Mouse (Mus musculus) liver, embryonic 11.5 days (tissue): Measurements from ENCODE around the gene Zfp652. TPM values are rescaled to one million over a fixed set of nuclear protein-coding genes. Genes with fewer than 3 reads are reported as not detected.

Experiments used
- ATAC-seq: fragments of 200-750 bp; cut with Nextera tagmentation; replicated peaks from 2 replicates; pipeline ENCODE4 v1.8.0; 2017; ENCODE audit warnings: moderate number of reproducible peaks, mild to moderate bottlenecking, moderate TSS enrichment, moderate library complexity; ENCODE audit not compliant: low FRiP score
- DNase-seq: peaks from one replicate; pipeline ENCODE4 v3.0.0-alpha.2; 2017; ENCODE audit warnings: low spot score
- H3K27ac ChIP-seq: fragments of 300-500 bp; sonication (generic); 2 replicates; pipeline ENCODE4 v1.5.1; 2014; ENCODE audit warnings: mild to moderate bottlenecking, low read depth, low read length, control low read depth
- H3K27me3 ChIP-seq: fragments of 300-500 bp; sonication (generic); replicated peaks from 2 replicates; pipeline ENCODE4 v1.6.1; 2014; ENCODE audit warnings: low read length, mixed read lengths; ENCODE audit not compliant: control insufficient read depth, insufficient read depth
- H3K36me3 ChIP-seq: fragments of 300-500 bp; sonication (generic); 2 replicates; pipeline ENCODE4 v1.6.1; 2014; ENCODE audit warnings: mild to moderate bottlenecking, low read length, moderate library complexity, mixed read lengths; ENCODE audit not compliant: control insufficient read depth, insufficient read depth
- H3K4me1 ChIP-seq: fragments of 300-500 bp; sonication (generic); replicated peaks from 2 replicates; pipeline ENCODE4 v1.6.1; 2014; ENCODE audit warnings: low read length, mixed read lengths; ENCODE audit not compliant: control insufficient read depth, insufficient read depth
- H3K4me2 ChIP-seq: fragments of 300-500 bp; sonication (generic); 2 replicates; pipeline ENCODE4 v1.6.1; 2014; ENCODE audit warnings: mild to moderate bottlenecking, control low read depth, moderate library complexity
- H3K4me3 ChIP-seq: fragments of 300-500 bp; sonication (generic); 2 replicates; pipeline ENCODE4 v1.5.1; 2014; ENCODE audit warnings: low read depth, low read length, control low read depth
- H3K9ac ChIP-seq: fragments of 300-500 bp; sonication (generic); 2 replicates; pipeline ENCODE4 v1.6.1; 2014; ENCODE audit warnings: low read depth, low read length, control low read depth
- H3K9me3 ChIP-seq: fragments of 300-500 bp; sonication (generic); 2 replicates; pipeline ENCODE4 v1.6.1; 2016; ENCODE audit warnings: low read length, inconsistent platforms, mixed read lengths; ENCODE audit not compliant: control insufficient read depth
- WGBS: fragments of 180-500 bp; shearing (Covaris S2); extraction: QIAGEN DNeasy Blood & Tissue Kit; methylation state at CpG from one replicate; pipeline ENCODE4 v1.1.7; 2014; 5-methylcytosine and 5-hydroxymethylcytosine counted together
- polyA plus RNA-seq: library from polyadenylated mRNA; unstranded; fragments of >200 nt; fragmentation: Nextera tagmentation; extraction: Ambion mirVana; gene quantifications from 2 replicates; pipeline ENCODE4 v1.2.1, GENCODE M21; 2014

Gene Zfp652
- polyA plus RNA-seq, 1 experiment from 2014 or later: 8.7 TPM

DNA sequence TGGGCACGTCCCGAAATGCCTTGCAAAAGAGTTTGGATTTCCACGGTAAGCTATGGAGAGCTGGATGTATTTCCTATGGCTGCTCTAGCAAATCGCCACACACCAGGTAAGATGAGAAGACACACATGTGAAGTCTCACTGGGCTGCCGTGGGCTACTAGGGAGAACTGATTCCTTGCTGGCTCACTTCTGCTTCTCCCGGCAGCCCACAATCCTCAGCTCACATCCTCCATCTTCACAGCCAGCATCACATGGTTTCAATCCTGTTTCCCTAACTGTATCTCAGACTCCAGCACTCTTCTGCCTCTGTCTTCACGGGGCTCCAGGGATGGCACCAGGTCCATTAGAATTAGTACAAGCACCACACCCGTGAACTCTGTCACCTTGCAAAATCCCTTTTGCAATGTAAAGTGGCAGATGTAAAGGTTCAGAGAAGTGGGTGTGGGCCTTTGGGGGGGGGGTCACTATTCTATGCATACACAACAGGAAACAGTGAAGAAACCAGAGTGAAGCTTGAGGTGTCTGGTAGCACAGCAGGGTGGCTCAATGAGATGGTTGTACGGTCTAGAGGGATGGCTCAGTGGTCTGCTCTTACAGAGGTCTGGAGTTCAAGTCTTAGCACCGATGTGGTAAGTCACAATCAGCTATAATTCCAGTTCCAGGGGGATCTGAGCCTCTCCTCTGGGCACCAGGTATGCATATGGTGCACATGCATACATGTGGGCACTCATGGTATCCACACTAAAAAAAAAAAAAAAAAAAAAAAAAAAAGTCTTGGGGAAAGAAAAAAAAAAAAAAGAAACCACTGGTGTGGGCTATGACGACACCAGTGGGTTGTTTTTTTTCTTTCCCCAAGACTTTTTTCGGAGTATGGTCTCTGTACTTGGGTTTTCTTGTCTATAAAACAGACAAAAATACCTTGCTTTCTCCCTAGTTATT lies 8.2 kb upstream of the Zfp652 start:
- WGBS: 80% methylated on average over 12 of the region's 12 CpGs
- Histone ChIP-seq H3K9me3 (no peaks in the 10 kb centered on the region), H3K27ac (no peak overlapping the region)

GRCm38 (mm10) chr11:95704970-95705330 lies 7.5 kb upstream of the Zfp652 start:
- Histone ChIP-seq H3K4me2 (no peak overlapping the region), H3K9me3 (no peaks in the 10 kb centered on the region), H3K36me3 (no peaks in the 10 kb centered on the region), H3K4me1 (peaks cover 6% of the 10 kb centered on the region), H3K4me3 (no peak overlapping the region), H3K9ac (no peak overlapping the region), H3K27me3 (no peaks in the 10 kb centered on the region), H3K27ac (no peak overlapping the region)
- no peak for DNase-seq
- ATAC-seq: no peak
- 61% methylated on average over 4 of the region's 4 CpGs for WGBS

More for the DNA sequence above, 8.2 kb upstream of the Zfp652 start:
- ATAC-seq: no peak
- H3K9ac ChIP-seq: no peak overlapping the region
- no peak for DNase-seq
- H3K36me3 ChIP-seq: no peaks in the 10 kb centered on the region
- H3K4me2 ChIP-seq: no peak overlapping the region
- no peaks in the 10 kb centered on the region for H3K27me3 ChIP-seq
- H3K4me1 ChIP-seq: peaks cover 7% of the 10 kb centered on the region
- H3K4me3 ChIP-seq: no peak overlapping the region

DNA sequence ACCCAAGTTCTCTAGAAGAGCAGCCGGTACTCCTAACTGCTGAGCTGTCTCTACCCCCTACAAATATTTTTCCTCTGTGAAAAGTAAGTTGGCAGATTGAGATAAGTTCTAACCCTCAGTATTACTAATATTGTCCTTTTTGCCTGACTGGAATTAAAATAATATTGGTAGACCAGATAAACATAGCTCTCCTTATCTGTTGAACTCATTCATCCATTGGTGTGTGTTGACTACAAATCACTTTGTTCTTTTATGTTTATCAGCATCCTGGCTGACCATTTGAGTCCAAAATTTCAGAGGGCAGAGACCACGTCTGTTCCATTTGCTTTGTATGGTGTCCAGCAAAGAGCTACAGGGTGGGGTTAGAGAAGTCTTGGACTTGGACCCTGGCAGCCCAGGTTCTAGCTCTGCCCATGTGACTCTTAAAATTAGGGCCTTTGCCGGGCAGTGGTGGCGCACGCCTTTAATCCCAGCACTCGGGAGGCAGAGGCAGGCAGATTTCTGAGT lies 2.9 kb upstream of the Zfp652 start:
- H3K4me3 ChIP-seq: no peak overlapping the region
- ATAC-seq: no peak
- DNase-seq: no peak
- no peaks in the 10 kb centered on the region for H3K27me3 ChIP-seq
- H3K4me2 ChIP-seq: no peak overlapping the region
- no peaks in the 10 kb centered on the region for H3K9me3 ChIP-seq
- WGBS: 85% methylated on average over 6 of the region's 6 CpGs
- H3K36me3 ChIP-seq: no peaks in the 10 kb centered on the region
- H3K9ac ChIP-seq: no peak overlapping the region
- H3K4me1 ChIP-seq: peaks cover 14% of the 10 kb centered on the region
- no peak overlapping the region for H3K27ac ChIP-seq

DNA sequence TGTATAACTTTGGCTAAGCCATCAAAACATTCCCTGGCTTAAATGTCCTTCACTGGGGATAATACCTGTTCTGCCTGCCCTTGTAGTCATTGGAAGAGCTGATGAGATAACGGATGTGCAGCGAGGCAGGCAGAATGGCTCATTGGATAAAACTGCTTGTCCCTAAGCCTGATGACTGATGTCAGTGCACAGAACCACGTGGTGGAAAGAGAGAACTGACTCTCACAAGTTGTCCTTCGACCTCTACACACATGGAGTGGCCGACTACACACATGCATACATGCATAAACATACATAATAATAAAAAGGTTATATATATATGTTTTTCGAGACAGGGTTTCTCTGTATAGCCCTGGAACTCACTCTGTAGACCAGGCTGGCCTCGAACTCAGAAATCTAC lies 2.0 kb upstream of the Zfp652 start:
- Histone ChIP-seq H3K27ac (no peak overlapping the region), H3K9me3 (no peaks in the 10 kb centered on the region), H3K36me3 (no peaks in the 10 kb centered on the region), H3K9ac (no peak overlapping the region), H3K27me3 (no peaks in the 10 kb centered on the region), H3K4me2 (no peak overlapping the region), H3K4me1 (peaks cover 21% of the 10 kb centered on the region), H3K4me3 (no peak overlapping the region)
- DNase-seq (no peak), ATAC-seq (no peak)
- WGBS: 75% methylated on average over 7 of the region's 7 CpGs

DNA sequence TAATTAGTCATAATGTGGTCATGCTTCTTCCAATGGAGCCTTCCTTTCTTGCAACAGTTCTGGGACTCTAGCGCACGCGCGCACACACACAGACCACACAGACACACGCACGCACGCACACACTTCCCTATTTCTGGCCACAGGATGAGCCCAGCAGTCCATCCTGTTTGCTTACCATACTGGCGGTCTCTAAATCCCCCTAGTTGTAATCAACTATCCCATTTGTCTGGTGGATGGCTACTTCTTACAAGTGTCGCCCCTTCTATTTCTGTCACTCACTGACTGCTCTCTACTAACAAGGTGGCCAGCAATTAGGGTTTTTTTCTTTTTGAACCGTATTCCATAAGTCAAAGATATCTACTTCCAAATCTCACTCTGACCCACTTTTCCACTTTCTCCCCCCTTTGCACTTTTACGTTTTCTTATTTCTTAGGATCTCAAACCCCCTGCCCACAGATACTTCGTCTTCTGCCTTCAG lies 349 bp upstream of the Zfp652 start:
- ATAC-seq: peak; percentile 11; the same call in 1 of the 2 replicates
- 12% methylated on average over 12 of the region's 12 CpGs for WGBS
- H3K4me1 ChIP-seq: peaks cover 23% of the 10 kb centered on the region
- H3K9me3 ChIP-seq: no peaks in the 10 kb centered on the region
- peak overlapping the region; percentile 82 for H3K4me3 ChIP-seq
- no peaks in the 10 kb centered on the region for H3K27me3 ChIP-seq
- peak overlapping the region; percentile 97 for H3K4me2 ChIP-seq
- H3K27ac ChIP-seq: peak overlapping the region; percentile 99
- no peaks in the 10 kb centered on the region for H3K36me3 ChIP-seq
- DNase-seq: no peak
- H3K9ac ChIP-seq: peak overlapping the region; percentile 92

- ATAC-seq: peak; percentile 69
- peak overlapping the region; percentile 82 for H3K4me3 ChIP-seq
- H3K4me1 ChIP-seq: peaks cover 23% of the 10 kb centered on the region
- peak; percentile 76 for DNase-seq
- H3K27me3 ChIP-seq: no peaks in the 10 kb centered on the region
- H3K27ac ChIP-seq: peak overlapping the region; percentile 99
- under 1% methylated on average over 38 of the region's 49 CpGs for WGBS
- no peaks in the 10 kb centered on the region for H3K36me3 ChIP-seq
- peak overlapping the region; percentile 97 for H3K4me2 ChIP-seq
- H3K9ac ChIP-seq: peak overlapping the region; percentile 92
- H3K9me3 ChIP-seq: no peaks in the 10 kb centered on the region
These were observed 845 bp downstream of the Zfp652 start for GRCm38 (mm10) chr11:95713225-95713810.

DNA sequence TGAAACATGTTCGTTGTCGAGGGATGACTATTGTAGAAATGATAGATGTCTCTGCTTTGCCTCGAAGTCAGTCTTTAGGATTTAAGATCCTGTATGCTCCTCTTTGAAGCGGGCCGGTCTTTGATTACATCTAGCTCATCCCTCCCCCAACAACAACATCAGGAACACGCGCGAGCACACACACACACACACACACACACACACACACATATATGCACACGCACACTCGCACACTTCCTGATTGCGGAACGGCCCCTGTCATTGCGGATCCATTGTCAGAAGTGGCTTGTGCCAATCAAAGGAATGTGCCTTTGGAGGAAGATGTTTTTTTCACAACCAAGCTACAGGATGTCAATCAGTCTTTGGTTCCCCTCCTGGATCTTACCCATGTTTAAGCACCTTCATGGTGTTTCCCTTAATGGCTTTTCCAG lies 1.4 kb downstream of the Zfp652 start:
- DNase-seq (no peak), ATAC-seq (no peak)
- Histone ChIP-seq H3K27ac (peak overlapping the region; percentile 99), H3K4me1 (peaks cover 23% of the 10 kb centered on the region), H3K36me3 (no peaks in the 10 kb centered on the region), H3K4me3 (peak overlapping the region; percentile 82), H3K9ac (peak overlapping the region; percentile 92), H3K9me3 (no peaks in the 10 kb centered on the region), H3K4me2 (peak overlapping the region; percentile 97), H3K27me3 (no peaks in the 10 kb centered on the region)
- WGBS: 2% methylated on average over 13 of the region's 13 CpGs

DNA sequence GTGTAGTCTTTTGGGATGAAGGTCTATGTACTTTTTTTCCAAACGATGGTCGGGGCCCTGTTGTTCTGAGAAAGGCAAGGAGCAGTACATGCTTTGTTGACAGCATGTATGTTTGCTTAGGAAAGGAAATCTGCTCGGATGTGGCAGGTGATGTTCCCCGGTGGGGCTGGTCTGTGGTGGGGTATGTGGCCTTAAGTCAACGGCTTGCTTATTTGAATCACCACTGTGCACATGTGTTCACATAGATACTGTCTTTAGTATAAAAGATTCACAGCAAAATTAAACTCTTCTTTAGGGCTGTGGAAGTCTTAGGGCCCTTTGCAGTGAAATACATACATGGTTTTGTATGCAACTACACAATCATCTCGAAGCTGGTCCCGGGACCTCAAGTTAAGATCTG lies 1.9 kb downstream of the Zfp652 start:
- no peak for DNase-seq

More for the DNA sequence above, 1.9 kb downstream of the Zfp652 start:
- no peaks in the 10 kb centered on the region for H3K27me3 ChIP-seq
- peak overlapping the region; percentile 99; the same call in 1 of the 2 replicates for H3K27ac ChIP-seq
- peak overlapping the region; percentile 97 for H3K4me2 ChIP-seq
- H3K36me3 ChIP-seq: no peaks in the 10 kb centered on the region
- peaks cover 23% of the 10 kb centered on the region for H3K4me1 ChIP-seq
- no peak for ATAC-seq
- H3K9ac ChIP-seq: peak overlapping the region; percentile 92
- peak overlapping the region; percentile 82 for H3K4me3 ChIP-seq
- H3K9me3 ChIP-seq: no peaks in the 10 kb centered on the region
- 38% methylated on average over 7 of the region's 7 CpGs for WGBS
